Mouse (Mus musculus): ENCODE data around the gene Slc35g2.
A peak's percentile ranks its signal among the peaks of the same experiment; 100 is the strongest.

Gene Slc35g2

GRCm38 (mm10) chr9:100570626-100571233, at the start of gene Slc35g2:
TSS of gene Slc35g2 (minus strand) at chr9:100571090.
- DNase-seq = peak; percentile 76 to 77

GRCm38 (mm10) chr9:100616947-100617346, 46.1 kb upstream of the Slc35g2 start:
- DNase-seq = peak; percentile 52 to 66

- DNase-seq = no peak
These were observed 42.7 kb upstream of the Slc35g2 start for GRCm38 (mm10) chr9:100613501-100614071.

GRCm38 (mm10) chr9:100605985-100606554, 35.2 kb upstream of the Slc35g2 start:
- peak in 1 of 2 experiments; percentile 11 for DNase-seq

GRCm38 (mm10) chr9:100605522-100605921, 34.6 kb upstream of the Slc35g2 start:
- no peak for DNase-seq

GRCm38 (mm10) chr9:100603156-100603555, 32.3 kb upstream of the Slc35g2 start:
- no peak for DNase-seq

- DNase-seq = no peak
These were observed 31.2 kb upstream of the Slc35g2 start for GRCm38 (mm10) chr9:100602130-100602529.

GRCm38 (mm10) chr9:100599761-100600328, 29.0 kb upstream of the Slc35g2 start:
- peak in 1 of 2 experiments; percentile 26 for DNase-seq

GRCm38 (mm10) chr9:100597546-100597945, 26.7 kb upstream of the Slc35g2 start, which contains the start of gene Stag1:
TSS of gene Stag1 (plus strand) at chr9:100597798.
- no peak for DNase-seq

GRCm38 (mm10) chr9:100596317-100596716, 25.4 kb upstream of the Slc35g2 start:
- no peak for DNase-seq

GRCm38 (mm10) chr9:100590462-100590861, 19.6 kb upstream of the Slc35g2 start:
- no peak for DNase-seq

- no peak for DNase-seq
These were observed 13.1 kb upstream of the Slc35g2 start for GRCm38 (mm10) chr9:100584031-100584430.

- DNase-seq = peak in 1 of 2 experiments; percentile 44
These were observed 12.1 kb upstream of the Slc35g2 start for GRCm38 (mm10) chr9:100582883-100583575.

GRCm38 (mm10) chr9:100581543-100582492, 10.9 kb upstream of the Slc35g2 start:
- peak; percentile 81 to 88 for DNase-seq

GRCm38 (mm10) chr9:100580196-100580740, 9.4 kb upstream of the Slc35g2 start:
- no peak for DNase-seq

- DNase-seq = no peak
These were observed 3.1 kb upstream of the Slc35g2 start for GRCm38 (mm10) chr9:100573942-100574341.

GRCm38 (mm10) chr9:100573300-100573699, 2.4 kb upstream of the Slc35g2 start:
- no peak for DNase-seq

GRCm38 (mm10) chr9:100571511-100571910, 621 bp upstream of the Slc35g2 start:
- no peak for DNase-seq

- DNase-seq = peak; percentile 85 to 88
These were observed 878 bp downstream of the Slc35g2 start for GRCm38 (mm10) chr9:100569798-100570625.

GRCm38 (mm10) chr9:100560251-100560890, 10.5 kb downstream of the Slc35g2 start:
- peak; percentile 65 to 71 for DNase-seq
